ENCODE assay signal across 7 mouse cellular contexts in the genomic region with DNA sequence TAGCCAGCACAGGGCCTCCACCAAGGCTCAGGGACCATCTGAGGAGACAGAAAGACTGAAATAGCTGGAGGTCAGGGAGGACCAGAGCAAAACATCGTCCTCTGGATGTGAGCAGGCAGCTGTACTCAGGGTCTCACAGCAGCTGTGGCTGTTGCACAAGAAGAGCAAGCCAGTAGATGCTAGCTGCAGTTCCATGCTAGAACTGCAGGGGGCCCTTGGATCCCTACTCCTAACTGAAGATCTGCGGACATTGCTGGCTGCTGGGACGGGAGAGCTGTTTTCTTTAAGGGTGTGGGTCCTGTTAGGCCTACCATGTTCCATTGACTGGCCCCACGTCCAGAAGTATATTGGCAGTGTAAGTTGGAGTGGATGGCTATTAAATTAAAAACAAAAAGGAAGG.
DNase-seq lines count a peak whose midpoint lies in the region; TF ChIP-seq lines count a peak whose summit lies in the region.

No protein-coding gene starts in this region.

- TF ChIP-seq CTCF in liver, adult 2 months (IDR thresholded peaks at IDR 0.05; ENCODE audit: low read depth, low read length) = peak; percentile 86

- no peaks in the 10 kb centered on the region for H3K27me3 ChIP-seq in liver, adult 2 months (ENCODE audit: control insufficient read depth, insufficient read depth, low read length)

- peaks cover 3% of the 10 kb centered on the region; the same call in 1 of the 2 replicates for H3K79me2 ChIP-seq in liver, adult 2 months (ENCODE audit: control insufficient read depth, insufficient read depth, low read length)

- H3K4me3 ChIP-seq in liver, adult 2 months (ENCODE audit: insufficient read depth, low read depth, low read length) = no peak overlapping the region

- no peak overlapping the region for H3K9ac ChIP-seq in liver, adult 2 months (ENCODE audit: low read depth, low read length)

- TF ChIP-seq POLR2A in liver, adult 2 months (IDR thresholded peaks at IDR 0.05; ENCODE audit: extremely low read depth, insufficient read depth, low read length) = no peak

- DNase-seq in left cerebral cortex, postnatal 4 days = peak; percentile 22
- no peak for DNase-seq in left cerebral cortex, adult 8-10 months (ENCODE audit: low spot score in 2 of 2)
- peak; percentile 65 for DNase-seq in adrenal gland, adult 2 months
- peak; percentile 19 to 31 for DNase-seq in gastrocnemius, adult 8-10 months (ENCODE audit: low spot score in 2 of 2)
- DNase-seq in liver, adult 2 months (ENCODE audit: extremely low read depth, low read depth, low spot score) = peak; percentile 46
- DNase-seq in skeletal muscle tissue, adult 2 months (ENCODE audit: low read depth, low spot score) = peak; percentile 32
- DNase-seq in cerebellum, adult 11-12 months = no peak

- WGBS in liver, adult 2 months = 45% methylated on average over 4 of the region's 4 CpGs

- intact Hi-C loops in left cerebral cortex, postnatal 4 days (cut with DNase I) = no loop called here

- no peaks in the 10 kb centered on the region for H3K36me3 ChIP-seq in liver, adult 2 months (ENCODE audit: control insufficient read depth, insufficient read depth, low read length)

- no peak overlapping the region for H3K27ac ChIP-seq in liver, adult 2 months (replicated peaks; ENCODE audit: insufficient read depth, low read depth, low read length)

- peaks cover 6% of the 10 kb centered on the region for H3K4me1 ChIP-seq in liver, adult 2 months (ENCODE audit: control insufficient read depth, insufficient read depth, low read length)

Comparison
In these comparisons a context has a peak if more than half of its experiments do, and no peak if none do; other contexts are left out.
1. DNase-seq: peak in left cerebral cortex, postnatal 4 days (single experiment), adrenal gland, adult 2 months (single experiment), gastrocnemius, adult 8-10 months (2 of 2), liver, adult 2 months (single experiment) and skeletal muscle tissue, adult 2 months (single experiment); none in left cerebral cortex, adult 8-10 months (0 of 2) and cerebellum, adult 11-12 months (single experiment).